Mouse (Mus musculus): Measurements from ENCODE around the gene Pex10.

- TF ChIP-seq CTCF (IDR thresholded peaks at IDR 0.05; ENCODE audit: extremely low read depth, insufficient read depth, low read length) (no peak), POLR2A (IDR thresholded peaks at IDR 0.05; ENCODE audit: extremely low read depth, insufficient read depth, low read length) (no peak)
Measured at GRCm38 (mm10) chr4:155050116-155050515, 16.7 kb upstream of the Pex10 start.
